Mouse (Mus musculus) intestine, postnatal 0 days (tissue): ENCODE measurements at regions not wholly inside any gene's neighbourhood (a gene's known extent, or its start where the extent isn't known, plus 50 kb on each side); places are given as distances from the start of the nearest gene placed in this dataset.

ENCODE experiments used
- ATAC-seq: fragments of 200-750 bp; cut with Nextera tagmentation; 2 replicates; pipeline ENCODE4 v1.8.0; 2017; ENCODE audit warnings: mild to moderate bottlenecking, moderate TSS enrichment, moderate library complexity
- H3K27ac ChIP-seq: fragments of 300-500 bp; sonication (generic); 2 replicates; pipeline ENCODE4 v1.5.1; 2014; ENCODE audit warnings: mild to moderate bottlenecking, low read depth, low read length, moderate library complexity
- H3K27me3 ChIP-seq: fragments of 300-500 bp; sonication (generic); replicated peaks from 2 replicates; pipeline ENCODE4 v1.6.1; 2014; ENCODE audit warnings: low read length, mixed read lengths; ENCODE audit not compliant: control insufficient read depth, insufficient read depth
- H3K36me3 ChIP-seq: fragments of 300-500 bp; sonication (generic); 2 replicates; pipeline ENCODE4 v1.6.1; 2014; ENCODE audit warnings: mild to moderate bottlenecking, moderate library complexity; ENCODE audit not compliant: control insufficient read depth, insufficient read depth
- H3K4me1 ChIP-seq: fragments of 300-500 bp; sonication (generic); replicated peaks from 2 replicates; pipeline ENCODE4 v1.6.1; 2014; ENCODE audit warnings: antibody characterized with exemption, low read length, mixed read lengths; ENCODE audit not compliant: control insufficient read depth, insufficient read depth
- H3K4me2 ChIP-seq: fragments of 300-500 bp; sonication (generic); replicated peaks from 2 replicates; pipeline ENCODE4 v1.6.1; 2014; ENCODE audit warnings: low read depth, mild to moderate bottlenecking, moderate library complexity
- H3K4me3 ChIP-seq: fragments of 300-500 bp; sonication (generic); 2 replicates; pipeline ENCODE4 v1.5.1; 2014; ENCODE audit warnings: low read depth, low read length
- H3K9ac ChIP-seq: fragments of 300-500 bp; sonication (generic); 2 replicates; pipeline ENCODE4 v1.6.1; 2014; ENCODE audit warnings: mild to moderate bottlenecking, low read depth, low read length
- H3K9me3 ChIP-seq: fragments of 300-500 bp; sonication (generic); 2 replicates; pipeline ENCODE4 v1.6.1; 2016; ENCODE audit warnings: mixed run types; ENCODE audit not compliant: control insufficient read depth
- CTCF ChIP-seq: sonication (generic); IDR thresholded peaks from 2 replicates; pipeline ENCODE4 v1.5.1; 2016; ENCODE audit warnings: low read depth, mild to moderate bottlenecking, control low read depth, antibody characterized with exemption, moderate library complexity
- WGBS: fragments of 180-500 bp; shearing (Covaris S2); extraction: QIAGEN DNeasy Blood & Tissue Kit; methylation state at CpG from one replicate; pipeline ENCODE4 v1.1.7; 2014; 5-methylcytosine and 5-hydroxymethylcytosine counted together

- H3K27me3 ChIP-seq = no peaks in the 10 kb centered on the region
- H3K27ac ChIP-seq = no peak overlapping the region
- WGBS = 77% methylated on average over 1 of the region's 1 CpGs
- no peak for ATAC-seq
- H3K4me1 ChIP-seq = no peaks in the 10 kb centered on the region
- no peak for TF ChIP-seq CTCF
- H3K36me3 ChIP-seq = no peaks in the 10 kb centered on the region
- no peak overlapping the region for H3K4me2 ChIP-seq
- H3K4me3 ChIP-seq = no peak overlapping the region
- H3K9me3 ChIP-seq = no peaks in the 10 kb centered on the region
- no peak overlapping the region for H3K9ac ChIP-seq
These were observed 221.8 kb upstream of the Kdm8 start for GRCm38 (mm10) chr7:125222684-125223083.

- Histone ChIP-seq H3K36me3 (no peaks in the 10 kb centered on the region), H3K4me1 (no peaks in the 10 kb centered on the region), H3K9ac (no peak overlapping the region), H3K27ac (no peak overlapping the region), H3K4me2 (no peak overlapping the region), H3K9me3 (no peaks in the 10 kb centered on the region), H3K4me3 (no peak overlapping the region), H3K27me3 (no peaks in the 10 kb centered on the region)
- no peak for ATAC-seq
- 62% methylated on average over 7 of the region's 7 CpGs for WGBS
- no peak for TF ChIP-seq CTCF
These were observed 209.6 kb upstream of the Kdm8 start for GRCm38 (mm10) chr7:125234911-125235310.

- no peak for TF ChIP-seq CTCF
- WGBS = 66% methylated on average over 3 of the region's 3 CpGs
- H3K4me1 ChIP-seq = no peaks in the 10 kb centered on the region
- no peak overlapping the region for H3K9ac ChIP-seq
- no peaks in the 10 kb centered on the region for H3K27me3 ChIP-seq
- H3K27ac ChIP-seq = no peak overlapping the region
- no peak for ATAC-seq
- H3K9me3 ChIP-seq = no peaks in the 10 kb centered on the region
- H3K4me3 ChIP-seq = no peak overlapping the region
- H3K4me2 ChIP-seq = no peak overlapping the region
- H3K36me3 ChIP-seq = no peaks in the 10 kb centered on the region
These were observed 207.4 kb upstream of the Kdm8 start for GRCm38 (mm10) chr7:125237026-125237425.

- H3K4me1 ChIP-seq = no peaks in the 10 kb centered on the region
- no peaks in the 10 kb centered on the region for H3K36me3 ChIP-seq
- no peaks in the 10 kb centered on the region for H3K27me3 ChIP-seq
- H3K4me2 ChIP-seq = no peak overlapping the region
- no peak for ATAC-seq
- TF ChIP-seq CTCF = no peak
- H3K27ac ChIP-seq = no peak overlapping the region
- H3K4me3 ChIP-seq = no peak overlapping the region
- 79% methylated on average over 3 of the region's 3 CpGs for WGBS
- H3K9me3 ChIP-seq = no peaks in the 10 kb centered on the region
- no peak overlapping the region for H3K9ac ChIP-seq
These were observed 201.5 kb upstream of the Kdm8 start for GRCm38 (mm10) chr7:125243021-125243420.

DNA sequence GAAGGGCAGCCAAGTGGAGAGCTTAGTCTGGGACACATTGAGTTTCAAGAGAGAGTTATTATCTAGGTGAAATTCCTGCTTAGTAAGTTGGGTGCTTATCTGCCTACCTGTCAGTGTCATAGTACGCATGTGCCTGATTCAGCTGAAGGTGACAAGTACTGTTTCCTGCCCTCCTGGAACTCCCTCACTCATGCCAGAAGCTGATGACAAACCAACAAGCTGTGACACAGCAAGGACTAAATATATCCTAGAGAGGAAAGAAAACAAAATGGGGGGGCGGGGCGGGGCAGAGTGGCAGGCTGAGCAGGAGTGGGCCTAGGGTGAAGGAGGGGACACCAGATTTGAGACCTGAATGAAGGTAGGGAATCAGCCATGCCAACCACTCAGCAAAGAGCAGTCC, 196.1 kb upstream of the Kdm8 start:
- Histone ChIP-seq H3K4me1 (no peaks in the 10 kb centered on the region), H3K4me2 (no peak overlapping the region), H3K36me3 (no peaks in the 10 kb centered on the region), H3K9ac (no peak overlapping the region), H3K27me3 (no peaks in the 10 kb centered on the region), H3K27ac (no peak overlapping the region), H3K9me3 (no peaks in the 10 kb centered on the region), H3K4me3 (no peak overlapping the region)
- ATAC-seq = no peak
- 88% methylated on average over 3 of the region's 3 CpGs for whole genome bisulfite sequencing
- TF ChIP-seq CTCF = no peak

DNA sequence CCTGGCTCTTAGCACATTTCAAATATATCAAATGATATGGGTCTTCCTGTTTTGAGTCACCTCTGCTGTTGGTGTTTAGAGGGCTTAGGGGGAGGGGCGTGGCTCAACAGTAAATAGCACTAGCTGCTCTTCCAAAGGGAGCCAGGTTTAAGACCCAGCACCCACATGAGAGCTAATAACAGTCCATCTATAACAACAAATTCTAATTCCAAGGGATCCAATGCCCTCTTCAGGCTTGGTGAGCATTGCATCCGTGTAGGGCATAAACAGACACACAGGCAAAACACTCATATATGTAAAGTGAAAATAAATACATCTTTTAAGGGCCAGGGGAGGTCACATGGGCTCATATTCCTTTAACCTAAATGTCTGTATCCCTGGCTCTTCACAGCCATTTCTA, 194.1 kb upstream of the Kdm8 start:
- no peak for ATAC-seq
- WGBS = 77% methylated on average over 2 of the region's 2 CpGs
- TF ChIP-seq CTCF = no peak
- Histone ChIP-seq H3K36me3 (no peaks in the 10 kb centered on the region), H3K4me3 (no peak overlapping the region), H3K9me3 (no peaks in the 10 kb centered on the region), H3K27me3 (no peaks in the 10 kb centered on the region), H3K4me1 (no peaks in the 10 kb centered on the region), H3K4me2 (no peak overlapping the region), H3K27ac (no peak overlapping the region), H3K9ac (no peak overlapping the region)

GRCm38 (mm10) chr7:125250970-125251585, 193.4 kb upstream of the Kdm8 start:
- H3K4me3 ChIP-seq = no peak overlapping the region
- H3K9ac ChIP-seq = no peak overlapping the region
- no peak overlapping the region for H3K27ac ChIP-seq
- no peak for TF ChIP-seq CTCF
- no peaks in the 10 kb centered on the region for H3K9me3 ChIP-seq
- H3K4me2 ChIP-seq = no peak overlapping the region
- no peaks in the 10 kb centered on the region for H3K36me3 ChIP-seq
- no peaks in the 10 kb centered on the region for H3K4me1 ChIP-seq
- H3K27me3 ChIP-seq = no peaks in the 10 kb centered on the region
- 78% methylated on average over 6 of the region's 6 CpGs for WGBS
- ATAC-seq = no peak
